ENCODE assay signal across 28 mouse cellular contexts in the genomic region with DNA sequence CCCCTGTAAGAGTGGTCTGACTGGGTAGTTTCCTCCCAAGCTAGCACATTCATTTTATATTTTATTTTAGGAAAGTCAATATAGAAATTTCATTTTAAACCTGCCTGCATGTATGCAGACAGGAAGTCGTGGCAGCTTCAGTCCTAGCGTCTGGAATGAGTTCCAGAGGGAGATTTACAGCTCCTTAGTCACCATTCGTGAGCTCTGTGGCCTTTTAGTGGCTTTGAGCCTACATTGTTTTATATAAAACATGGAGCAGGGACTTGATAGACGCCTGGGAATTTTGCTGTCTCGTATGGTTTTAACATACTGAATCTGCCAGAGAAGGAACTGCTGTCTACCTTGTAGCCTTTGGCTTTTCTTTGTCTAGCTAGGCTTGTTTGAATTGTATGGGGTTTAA. TPM values are rescaled to one million over a fixed set of nuclear protein-coding genes. Genes with fewer than 3 reads are reported as not detected.
A peak's percentile ranks its signal among the peaks of the same experiment; 100 is the strongest.
DNase-seq lines count a peak whose midpoint lies in the region; ATAC-seq and TF ChIP-seq lines count a peak whose summit lies in the region.
"Had no signal": no experiment of that assay in that cellular context is flagged by ENCODE, and none has a peak within 500 bp of the region (broad histone marks: within the 10 kb centered on the region; RNA-seq: fewer than 3 reads in every experiment).

No protein-coding gene starts in this region.

- 0 out of 2 replicates have a peak overlapping the region, but pooled peaks have one; percentile 24 for H3K27ac ChIP-seq in kidney, embryonic 16.5 days (ENCODE audit: low read length)
- peak overlapping the region; percentile 69 for H3K27ac ChIP-seq in embryonic fibroblast, embryonic 13.5 days (ENCODE audit: insufficient read depth, low read length)
- H3K27ac ChIP-seq in midbrain, embryonic 15.5 days, result no peak overlapping the region
- H3K27ac ChIP-seq: embryonic facial prominence, embryonic 12.5 days; embryonic facial prominence, embryonic 15.5 days; forebrain, embryonic 13.5 days; gastrocnemius, adult 2 months; hindbrain, embryonic 10.5 days; hindbrain, embryonic 13.5 days; intestine, embryonic 15.5 days had no signal

- H3K9ac ChIP-seq in kidney, embryonic 16.5 days (replicated peaks; ENCODE audit: low read length), result no peak overlapping the region
- no peak overlapping the region for H3K9ac ChIP-seq in midbrain, embryonic 15.5 days
- H3K9ac ChIP-seq: embryonic facial prominence, embryonic 12.5 days; embryonic facial prominence, embryonic 15.5 days; forebrain, embryonic 13.5 days; forebrain, postnatal 0 days; hindbrain, embryonic 13.5 days; intestine, embryonic 15.5 days had no signal

- TF ChIP-seq CTCF in embryonic fibroblast, embryonic 13.5 days (IDR thresholded peaks at IDR 0.05; ENCODE audit: borderline replicate concordance, insufficient read depth, low read length), result no peak

- WGBS in kidney, embryonic 16.5 days, result 38% methylated on average over 5 of the region's 5 CpGs
- 80% methylated on average over 5 of the region's 5 CpGs for WGBS in midbrain, embryonic 15.5 days

- H3K36me3 ChIP-seq in kidney, embryonic 16.5 days (ENCODE audit: insufficient read depth, low read length), result no peaks in the 10 kb centered on the region
- H3K36me3 ChIP-seq in midbrain, embryonic 15.5 days (replicated peaks), result no peaks in the 10 kb centered on the region
- H3K36me3 ChIP-seq: embryonic facial prominence, embryonic 12.5 days; embryonic facial prominence, embryonic 15.5 days; hindbrain, embryonic 10.5 days; hindbrain, embryonic 13.5 days; intestine, embryonic 15.5 days had no signal

- TF ChIP-seq POLR2A in embryonic fibroblast, embryonic 13.5 days (IDR thresholded peaks at IDR 0.05; ENCODE audit: low read depth, low read length), result no peak

- H3K4me1 ChIP-seq in kidney, embryonic 16.5 days (ENCODE audit: insufficient read depth, low read length), result peaks cover 17% of the 10 kb centered on the region
- peaks cover 4% of the 10 kb centered on the region; the same call in 1 of the 2 replicates for H3K4me1 ChIP-seq in embryonic fibroblast, embryonic 13.5 days (ENCODE audit: control insufficient read depth, insufficient read depth, low read length)
- H3K4me1 ChIP-seq in midbrain, embryonic 15.5 days, result peaks cover 15% of the 10 kb centered on the region

- H3K4me3 ChIP-seq in kidney, embryonic 16.5 days (ENCODE audit: low read length), result no peak overlapping the region
- H3K4me3 ChIP-seq in embryonic fibroblast, embryonic 13.5 days (ENCODE audit: insufficient read depth, low read length), result no peak overlapping the region
- no peak overlapping the region for H3K4me3 ChIP-seq in midbrain, embryonic 15.5 days
- H3K4me3 ChIP-seq: embryonic facial prominence, embryonic 12.5 days; embryonic facial prominence, embryonic 15.5 days; erythroblast, embryonic 14.5 days; forebrain, embryonic 13.5 days; gastrocnemius, adult 2 months; hindbrain, embryonic 10.5 days; hindbrain, embryonic 13.5 days; intestine, embryonic 15.5 days had no signal

- ATAC-seq in kidney, embryonic 16.5 days (ENCODE audit: low FRiP score, low TSS enrichment), result no peak
- ATAC-seq in midbrain, embryonic 15.5 days (replicated peaks), result no peak
- ATAC-seq in megakaryocyte, adult 5-6 weeks (ENCODE audit: poor library complexity, severe bottlenecking), result no peak
- ATAC-seq: activated CD4-positive, CD25-positive, alpha-beta regulatory T cell, adult 4 months; forebrain, embryonic 13.5 days; forebrain, postnatal 0 days; hindbrain, embryonic 16.5 days; intestine, embryonic 15.5 days had no signal

- H3K9me3 ChIP-seq in kidney, embryonic 16.5 days (ENCODE audit: low read length), result no peaks in the 10 kb centered on the region
- no peaks in the 10 kb centered on the region for H3K9me3 ChIP-seq in midbrain, embryonic 15.5 days
- H3K9me3 ChIP-seq: embryonic facial prominence, embryonic 12.5 days; embryonic facial prominence, embryonic 15.5 days; forebrain, embryonic 13.5 days; hindbrain, embryonic 10.5 days; hindbrain, embryonic 13.5 days; intestine, embryonic 15.5 days had no signal

- H3K27me3 ChIP-seq in kidney, embryonic 16.5 days (ENCODE audit: insufficient read depth, low read length), result no peaks in the 10 kb centered on the region
- no peaks in the 10 kb centered on the region for H3K27me3 ChIP-seq in midbrain, embryonic 15.5 days (replicated peaks)
- H3K27me3 ChIP-seq: embryonic facial prominence, embryonic 12.5 days; embryonic facial prominence, embryonic 15.5 days; forebrain, embryonic 13.5 days; intestine, embryonic 15.5 days had no signal

- H3K4me2 ChIP-seq in kidney, embryonic 16.5 days (replicated peaks; ENCODE audit: low read depth, low read length), result no peak overlapping the region
- no peak overlapping the region for H3K4me2 ChIP-seq in midbrain, embryonic 15.5 days
- H3K4me2 ChIP-seq: embryonic facial prominence, embryonic 12.5 days; embryonic facial prominence, embryonic 15.5 days; forebrain, embryonic 13.5 days; heart, embryonic 11.5 days; hindbrain, embryonic 13.5 days; intestine, embryonic 15.5 days had no signal

- peak; percentile 27 for DNase-seq in adrenal gland, postnatal 14 days
- DNase-seq in adrenal gland, adult 8-10 months, result no peak
- no peak for DNase-seq in kidney, postnatal 25 days
- peak; percentile 80 for DNase-seq in 3T3-L1 (ENCODE audit: low read depth, low spot score)
- DNase-seq: adrenal gland, postnatal 25 days; cerebellum, adult 11 months; cerebellum, adult 2 months; cerebellum, adult 9-11 months; cerebellum, postnatal 25 days; forebrain, postnatal 0 days; gastrocnemius, adult 2 months; gastrocnemius, postnatal 14 days; heart, adult 11 months; heart, postnatal 36 days had no signal

RNA-seq across cellular contexts. Expression of a gene that starts 2.9 kb away (rescaled TPM):
- total RNA-seq in adrenal gland, postnatal 14 days (2021), result 20.5 and 22.9 TPM in 2 replicates
- total RNA-seq in adrenal gland, adult 8-10 months (2022), result 10 to 100 TPM; 27.9 to 40.0 (median 34.9) TPM
- 17.4 and 17.5 TPM in 2 replicates for polyA plus RNA-seq in kidney, embryonic 16.5 days (2015; fragmentation: Nextera tagmentation; extraction: Ambion mirVana)
- polyA plus RNA-seq in embryonic fibroblast, embryonic 13.5 days (2011; ENCODE audit: insufficient read length, low read depth, missing spikeins), result 21.0 and 28.9 TPM in 2 replicates
- 14.7 and 15.7 TPM in 2 replicates for polyA plus RNA-seq in midbrain, embryonic 15.5 days (2015; fragmentation: Nextera tagmentation; extraction: Ambion mirVana)
- total RNA-seq in megakaryocyte, adult 5-6 weeks (2015), result 9.7 and 10.4 TPM in 2 replicates
- total RNA-seq in megakaryocyte, adult 5-6 weeks (2017), result 4.8 and 8.1 TPM in 2 replicates

RNA-seq across cellular contexts. Expression of a gene that starts 44.8 kb away (rescaled TPM):
- 62.0 and 113 TPM in 2 replicates for total RNA-seq in adrenal gland, postnatal 14 days (2021)
- 100 to 1,000 TPM in 3 of 4 experiments, 10 to 100 TPM in 1; 95.3 to 315 (median 114) TPM for total RNA-seq in adrenal gland, adult 8-10 months (2022)
- polyA plus RNA-seq in kidney, embryonic 16.5 days (2015; fragmentation: Nextera tagmentation; extraction: Ambion mirVana), result 67.5 and 68.8 TPM in 2 replicates
- 81.2 and 96.4 TPM in 2 replicates for polyA plus RNA-seq in embryonic fibroblast, embryonic 13.5 days (2011; ENCODE audit: insufficient read length, low read depth, missing spikeins)
- polyA plus RNA-seq in midbrain, embryonic 15.5 days (2015; fragmentation: Nextera tagmentation; extraction: Ambion mirVana), result 103 and 105 TPM in 2 replicates
- total RNA-seq in megakaryocyte, adult 5-6 weeks (2015), result 22.9 and 29.5 TPM in 2 replicates
- 14.5 and 16.7 TPM in 2 replicates for total RNA-seq in megakaryocyte, adult 5-6 weeks (2017)

Comparison
In these comparisons a context has a peak if more than half of its experiments do, and no peak if none do; other contexts are left out.
1. DNase-seq: peak in adrenal gland, postnatal 14 days (single experiment) and 3T3-L1 (single experiment); none in adrenal gland, adult 8-10 months (single experiment) and kidney, postnatal 25 days (0 of 2).